Mouse (Mus musculus) layer of hippocampus, adult 8-10 months (tissue): ENCODE measurements at regions not wholly inside any gene's neighbourhood (a gene's known extent, or its start where the extent isn't known, plus 50 kb on each side); places are given as distances from the start of the nearest gene placed in this dataset.

Experiments
- DNase-seq, 2 experiments: peaks; one replicate each; pipeline ENCODE4 v3.0.0; 2022; ENCODE audit warnings: low spot score in 2 of 2

DNA sequence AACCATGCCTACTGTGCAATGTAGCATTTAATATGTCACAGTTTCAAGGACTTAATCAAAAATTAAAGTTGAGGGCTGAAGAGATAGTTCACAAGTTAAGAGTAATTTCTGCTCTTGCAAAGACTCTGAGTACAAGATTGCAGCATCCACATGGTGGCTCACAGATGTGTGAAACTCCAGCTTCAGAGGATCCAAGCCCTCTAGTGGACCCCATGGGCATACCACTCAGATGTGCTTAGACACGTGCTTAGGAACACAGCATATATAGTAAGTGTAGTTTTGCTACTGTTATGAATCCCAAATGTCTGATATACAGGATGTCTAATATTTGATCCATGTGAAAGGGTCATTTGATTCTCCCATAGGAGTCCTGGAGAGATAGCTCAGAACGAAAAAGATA lies 55.0 kb upstream of the Mad2l1 start:
- no peak for DNase-seq

DNA sequence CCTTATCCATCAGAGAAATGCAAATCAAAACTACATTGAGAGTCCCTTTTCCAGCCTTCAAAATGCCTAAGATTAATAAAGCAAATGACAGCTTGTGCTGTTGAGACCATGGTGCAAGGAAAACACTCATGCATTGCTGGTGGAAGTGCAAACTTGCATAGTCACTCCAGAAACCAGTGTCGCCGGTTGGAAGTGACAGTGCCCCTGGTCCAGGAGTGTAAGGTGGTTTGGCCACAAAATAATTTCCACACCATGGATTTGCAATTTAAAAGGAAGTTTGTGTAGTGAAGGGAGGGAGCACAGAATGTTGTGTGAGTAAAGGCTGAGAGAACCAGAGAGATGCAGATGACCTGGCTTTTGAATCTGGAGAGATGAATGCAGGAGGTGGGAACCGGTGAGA lies 52.4 kb upstream of the Mad2l1 start:
- no peak for DNase-seq
